Mouse (Mus musculus) kidney, embryonic 16.5 days (tissue): ENCODE results near the gene Elp1. TPM values are rescaled to one million over a fixed set of nuclear protein-coding genes. Genes with fewer than 3 reads are reported as not detected.

Source experiments
- ATAC-seq: fragments of 200-750 bp; cut with Nextera tagmentation; 2 replicates; pipeline ENCODE4 v1.8.0; 2017; ENCODE audit warnings: moderate TSS enrichment; ENCODE audit not compliant: low FRiP score, low TSS enrichment
- H3K27ac ChIP-seq: fragments of 300-500 bp; sonication (generic); 2 replicates; pipeline ENCODE4 v1.5.1; 2014; ENCODE audit warnings: low read length
- H3K27me3 ChIP-seq: fragments of 300-500 bp; sonication (generic); 2 replicates; pipeline ENCODE4 v1.6.1; 2014; ENCODE audit warnings: low read length, control low read depth, mixed read lengths; ENCODE audit not compliant: insufficient read depth
- H3K36me3 ChIP-seq: fragments of 300-500 bp; sonication (generic); 2 replicates; pipeline ENCODE4 v1.6.1; 2014; ENCODE audit warnings: low read length, control low read depth, mixed read lengths; ENCODE audit not compliant: insufficient read depth
- H3K4me1 ChIP-seq: fragments of 300-500 bp; sonication (generic); 2 replicates; pipeline ENCODE4 v1.6.1; 2014; ENCODE audit warnings: low read length, control low read depth, mixed read lengths; ENCODE audit not compliant: insufficient read depth
- H3K4me2 ChIP-seq: fragments of 300-500 bp; sonication (generic); replicated peaks from 2 replicates; pipeline ENCODE4 v1.6.1; 2014; ENCODE audit warnings: low read depth, low read length
- H3K4me3 ChIP-seq: fragments of 300-500 bp; sonication (generic); 2 replicates; pipeline ENCODE4 v1.5.1; 2014; ENCODE audit warnings: mild to moderate bottlenecking, low read length
- H3K9ac ChIP-seq: fragments of 300-500 bp; sonication (generic); replicated peaks from 2 replicates; pipeline ENCODE4 v1.6.1; 2014; ENCODE audit warnings: low read length
- H3K9me3 ChIP-seq: fragments of 300-500 bp; sonication (generic); 2 replicates; pipeline ENCODE4 v1.6.1; 2016; ENCODE audit warnings: low read length, control low read depth
- WGBS: fragments of 180-500 bp; shearing (Covaris S2); extraction: QIAGEN DNeasy Blood & Tissue Kit; methylation state at CpG from one replicate; pipeline ENCODE4 v1.1.7; 2014; 5-methylcytosine and 5-hydroxymethylcytosine counted together
- polyA plus RNA-seq: library from polyadenylated mRNA; unstranded; fragments of >200 nt; fragmentation: Nextera tagmentation; extraction: Ambion mirVana; gene quantifications from 2 replicates; pipeline ENCODE4 v1.2.1, GENCODE M21; 2015

Elp1 gene
- polyA plus RNA-seq = 44.2 and 50.6 TPM in 2 replicates

- under 1% methylated on average over 72 of the region's 72 CpGs for WGBS
These were observed at the start of gene Elp1, which contains the start of gene Fam206a for GRCm38 (mm10) chr4:56801907-56802668. TSS of gene Elp1 (minus strand) at chr4:56802331. TSS of gene Fam206a (plus strand) at chr4:56802345.

GRCm38 (mm10) chr4:56850724-56851123 is 48.6 kb upstream of the Elp1 start:
- WGBS = 28% methylated on average over 6 of the region's 6 CpGs
- H3K36me3 ChIP-seq = peaks cover under 1% of the 10 kb centered on the region; the same call in 1 of the 2 replicates
- no peak overlapping the region for H3K4me3 ChIP-seq
- no peaks in the 10 kb centered on the region for H3K27me3 ChIP-seq
- no peaks in the 10 kb centered on the region for H3K9me3 ChIP-seq
- 0 out of 2 replicates have a peak, but pooled peaks cover 8% of the 10 kb centered on the region for H3K4me1 ChIP-seq
- no peak overlapping the region for H3K9ac ChIP-seq
- no peak overlapping the region for H3K27ac ChIP-seq
- ATAC-seq = peak; percentile 74; the same call in 1 of the 2 replicates
- no peak overlapping the region for H3K4me2 ChIP-seq

More at GRCm38 (mm10) chr4:56801907-56802668, at the start of gene Elp1, which contains the start of gene Fam206a:
- Histone ChIP-seq H3K27me3 (no peaks in the 10 kb centered on the region), H3K36me3 (peaks cover 36% of the 10 kb centered on the region), H3K4me2 (peak within 1 kb of the TSS; percentile 72), H3K9ac (peak within 1 kb of the TSS; percentile 95), H3K27ac (peak within 1 kb of the TSS; percentile 87), H3K4me3 (peak within 1 kb of the TSS; percentile 98), H3K4me1 (peaks cover 24% of the 10 kb centered on the region), H3K9me3 (no peaks in the 10 kb centered on the region)
- peak; percentile 98 for ATAC-seq

- H3K4me2 ChIP-seq = no peak overlapping the region
- H3K36me3 ChIP-seq = peaks cover 20% of the 10 kb centered on the region
- H3K4me3 ChIP-seq = no peak overlapping the region
- H3K27ac ChIP-seq = no peak overlapping the region
- peaks cover 6% of the 10 kb centered on the region; the same call in 1 of the 2 replicates for H3K9me3 ChIP-seq
- no peak overlapping the region for H3K9ac ChIP-seq
- peaks cover 4% of the 10 kb centered on the region; the same call in 1 of the 2 replicates for H3K4me1 ChIP-seq
- H3K27me3 ChIP-seq = no peaks in the 10 kb centered on the region
- 74% methylated on average over 6 of the region's 6 CpGs for WGBS
- no peak for ATAC-seq
These were observed 45.9 kb upstream of the Elp1 start for GRCm38 (mm10) chr4:56848044-56848443.

GRCm38 (mm10) chr4:56847400-56847799 is 45.3 kb upstream of the Elp1 start:
- WGBS = 85% methylated on average over 3 of the region's 3 CpGs
- peaks cover 20% of the 10 kb centered on the region for H3K36me3 ChIP-seq
- H3K4me3 ChIP-seq = no peak overlapping the region
- H3K9ac ChIP-seq = no peak overlapping the region
- H3K4me1 ChIP-seq = peaks cover 7% of the 10 kb centered on the region; the same call in 1 of the 2 replicates
- H3K27ac ChIP-seq = no peak overlapping the region
- peaks cover 6% of the 10 kb centered on the region; the same call in 1 of the 2 replicates for H3K9me3 ChIP-seq
- H3K27me3 ChIP-seq = no peaks in the 10 kb centered on the region
- no peak for ATAC-seq
- no peak overlapping the region for H3K4me2 ChIP-seq

GRCm38 (mm10) chr4:56845896-56846533 is 43.9 kb upstream of the Elp1 start:
- Histone ChIP-seq H3K27ac (no peak overlapping the region), H3K4me2 (no peak overlapping the region), H3K9ac (no peak overlapping the region), H3K27me3 (no peaks in the 10 kb centered on the region), H3K36me3 (peaks cover 20% of the 10 kb centered on the region), H3K4me3 (no peak overlapping the region), H3K4me1 (peaks cover 6% of the 10 kb centered on the region; the same call in 1 of the 2 replicates), H3K9me3 (peaks cover 6% of the 10 kb centered on the region; the same call in 1 of the 2 replicates)
- 60% methylated on average over 12 of the region's 12 CpGs for WGBS
- no peak for ATAC-seq

GRCm38 (mm10) chr4:56844911-56845310 is 42.8 kb upstream of the Elp1 start:
- H3K27me3 ChIP-seq = no peaks in the 10 kb centered on the region
- H3K27ac ChIP-seq = no peak overlapping the region
- WGBS = 94% methylated on average over 4 of the region's 4 CpGs
- peaks cover 6% of the 10 kb centered on the region; the same call in 1 of the 2 replicates for H3K9me3 ChIP-seq
- peaks cover 20% of the 10 kb centered on the region for H3K36me3 ChIP-seq
- peaks cover 3% of the 10 kb centered on the region; the same call in 1 of the 2 replicates for H3K4me1 ChIP-seq
- ATAC-seq = no peak
- no peak overlapping the region for H3K4me2 ChIP-seq
- H3K9ac ChIP-seq = no peak overlapping the region
- H3K4me3 ChIP-seq = no peak overlapping the region

DNA sequence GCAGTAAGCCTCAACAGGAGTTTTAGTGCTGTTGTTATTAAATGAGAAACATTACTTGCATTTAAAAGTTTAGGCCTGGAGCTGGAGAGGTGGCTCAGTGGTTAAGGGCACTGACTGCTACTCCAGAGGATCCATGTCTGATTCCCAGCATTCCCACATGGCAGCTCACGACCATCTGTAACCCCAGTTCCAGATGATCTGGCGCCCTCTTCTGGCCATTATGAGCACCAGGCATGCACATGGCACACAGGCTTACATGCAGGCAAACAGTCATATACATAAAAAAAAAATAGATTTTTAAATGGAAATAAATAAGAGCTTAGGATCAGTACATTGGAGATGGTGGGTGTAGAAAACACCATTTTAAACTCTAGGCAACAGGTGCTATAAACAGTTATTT is 41.8 kb upstream of the Elp1 start:
- Histone ChIP-seq H3K4me3 (no peak overlapping the region), H3K4me1 (peaks cover 3% of the 10 kb centered on the region; the same call in 1 of the 2 replicates), H3K9ac (no peak overlapping the region), H3K27me3 (no peaks in the 10 kb centered on the region), H3K9me3 (peaks cover 6% of the 10 kb centered on the region; the same call in 1 of the 2 replicates), H3K36me3 (peaks cover 20% of the 10 kb centered on the region), H3K27ac (no peak overlapping the region), H3K4me2 (no peak overlapping the region)
- no peak for ATAC-seq
- 88% methylated on average over 2 of the region's 2 CpGs for WGBS

GRCm38 (mm10) chr4:56842501-56842900 is 40.4 kb upstream of the Elp1 start:
- Histone ChIP-seq H3K4me2 (no peak overlapping the region), H3K4me1 (peaks cover 3% of the 10 kb centered on the region; the same call in 1 of the 2 replicates), H3K4me3 (no peak overlapping the region), H3K27me3 (no peaks in the 10 kb centered on the region), H3K36me3 (peaks cover 22% of the 10 kb centered on the region), H3K9ac (no peak overlapping the region), H3K9me3 (peaks cover 6% of the 10 kb centered on the region; the same call in 1 of the 2 replicates), H3K27ac (0 out of 2 replicates have a peak overlapping the region, but pooled peaks have one; percentile 15)
- no peak for ATAC-seq
- 73% methylated on average over 7 of the region's 7 CpGs for WGBS

DNA sequence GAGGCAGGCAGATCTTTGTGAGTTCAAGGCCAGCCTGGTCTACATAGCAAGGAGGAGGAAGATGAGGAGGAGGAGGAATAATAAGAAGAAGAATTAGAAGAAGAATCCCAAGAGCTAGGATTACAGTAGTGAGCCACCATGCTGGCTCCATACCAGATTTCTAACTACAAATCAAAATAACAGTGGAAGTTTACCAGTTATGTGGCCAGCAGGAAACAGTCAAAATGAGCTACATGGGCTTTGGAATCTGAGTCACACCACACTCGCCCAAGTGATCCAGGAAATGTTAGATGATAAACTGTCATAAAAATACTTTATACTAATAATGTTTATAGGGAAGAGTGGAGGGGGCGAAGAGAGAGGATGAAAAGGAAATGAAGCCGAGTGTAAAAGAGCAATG is 38.2 kb upstream of the Elp1 start:
- Histone ChIP-seq H3K36me3 (peaks cover 26% of the 10 kb centered on the region), H3K4me2 (no peak overlapping the region), H3K4me1 (peaks cover 3% of the 10 kb centered on the region; the same call in 1 of the 2 replicates), H3K9me3 (peaks cover 6% of the 10 kb centered on the region; the same call in 1 of the 2 replicates), H3K9ac (no peak overlapping the region), H3K4me3 (no peak overlapping the region), H3K27ac (no peak overlapping the region), H3K27me3 (no peaks in the 10 kb centered on the region)
- no peak for ATAC-seq
- WGBS = 65% methylated on average over 3 of the region's 3 CpGs
